Mouse (Mus musculus): ENCODE data around the gene Akt2. TPM values are rescaled to one million over a fixed set of nuclear protein-coding genes. Genes with fewer than 3 reads are reported as not detected.

Akt2 gene
- polyA plus RNA-seq (2012; rRNA removed), result 27.8 and 30.4 TPM in 2 replicates

DNA sequence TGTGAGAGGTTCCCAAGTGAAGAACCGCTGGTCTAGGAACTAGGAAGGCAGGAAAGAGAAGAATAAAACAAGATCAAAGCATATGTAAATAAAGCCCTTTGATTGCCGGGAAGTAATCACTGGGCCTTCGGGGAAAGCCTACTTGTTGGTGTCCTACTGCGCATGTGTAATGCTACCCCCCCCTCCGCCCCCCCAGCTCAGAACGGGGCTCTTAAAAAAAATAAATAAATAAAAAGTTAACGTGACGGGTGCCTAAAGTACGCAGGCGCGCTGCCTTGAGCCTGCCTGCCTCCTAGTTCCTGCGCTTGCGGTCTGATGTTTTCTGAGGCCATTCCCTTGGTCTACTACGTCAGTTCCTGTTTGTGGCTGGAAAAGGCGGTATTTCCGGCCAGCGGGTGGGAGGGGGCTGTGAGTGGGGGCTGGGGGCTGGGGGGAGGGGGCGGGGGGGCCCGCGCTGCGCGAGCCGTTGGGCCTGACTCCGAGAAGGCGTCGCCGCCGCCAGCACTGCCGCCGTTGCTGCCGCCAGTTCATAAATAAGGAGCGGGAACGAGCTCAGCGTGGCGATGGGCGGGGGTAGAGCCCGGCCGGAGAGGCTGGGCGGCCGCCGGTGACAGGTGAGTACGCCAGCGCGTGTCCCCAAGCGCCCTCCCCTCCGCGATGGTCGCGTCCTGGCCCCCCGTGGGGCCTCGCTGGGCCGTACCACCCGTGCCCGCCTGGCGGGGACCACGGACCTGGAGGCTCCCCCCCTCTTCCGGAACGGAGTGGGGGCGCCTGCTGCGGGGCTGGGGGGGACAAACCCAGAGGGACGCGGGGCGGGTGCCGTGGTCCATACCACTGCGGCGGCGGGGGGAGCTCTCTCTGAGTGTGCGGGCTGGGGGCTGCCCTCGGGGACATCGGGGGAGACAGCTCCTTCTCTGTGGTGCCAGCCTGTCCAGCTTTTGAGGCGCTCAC, at the start of gene Akt2:
Akt2 (plus strand) TSS at position 287 of the 951 bp plus-strand sequence.

DNA sequence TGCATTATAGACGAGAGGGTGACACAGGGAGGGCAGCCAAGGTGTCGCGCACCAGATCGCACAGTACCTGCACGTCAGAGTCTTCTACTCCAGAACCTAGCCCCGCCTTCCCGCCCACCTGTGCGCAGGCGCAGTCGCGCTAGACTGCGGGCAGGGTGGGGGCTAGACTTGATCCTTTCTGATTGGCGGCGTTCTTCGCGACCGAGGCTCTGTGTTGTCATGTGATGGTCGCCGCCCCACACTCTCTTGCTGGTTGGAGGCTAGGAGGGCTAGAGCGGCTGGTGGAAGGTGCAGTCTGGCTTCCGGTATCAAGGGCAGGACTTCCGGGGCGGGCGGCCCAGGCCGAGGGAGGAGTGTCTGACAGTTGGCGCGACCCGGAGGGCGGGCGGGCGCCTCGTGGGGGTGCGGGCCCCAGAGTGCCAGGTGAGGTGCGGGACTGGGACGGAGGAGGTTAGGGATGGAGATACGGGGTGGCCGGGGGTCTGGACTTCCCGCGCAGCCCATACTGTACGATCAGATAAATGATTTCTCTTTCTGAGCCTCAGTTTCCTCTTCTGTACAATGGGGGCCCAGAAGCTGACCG, 38.3 kb upstream of the Akt2 start, which contains the start of the genes Pld3 and 2310022A10Rik:
Pld3 (minus strand) TSS at position 288 of the 583 bp plus-strand sequence.
2310022A10Rik (plus strand) TSS at position 303 of the 583 bp plus-strand sequence.

DNA sequence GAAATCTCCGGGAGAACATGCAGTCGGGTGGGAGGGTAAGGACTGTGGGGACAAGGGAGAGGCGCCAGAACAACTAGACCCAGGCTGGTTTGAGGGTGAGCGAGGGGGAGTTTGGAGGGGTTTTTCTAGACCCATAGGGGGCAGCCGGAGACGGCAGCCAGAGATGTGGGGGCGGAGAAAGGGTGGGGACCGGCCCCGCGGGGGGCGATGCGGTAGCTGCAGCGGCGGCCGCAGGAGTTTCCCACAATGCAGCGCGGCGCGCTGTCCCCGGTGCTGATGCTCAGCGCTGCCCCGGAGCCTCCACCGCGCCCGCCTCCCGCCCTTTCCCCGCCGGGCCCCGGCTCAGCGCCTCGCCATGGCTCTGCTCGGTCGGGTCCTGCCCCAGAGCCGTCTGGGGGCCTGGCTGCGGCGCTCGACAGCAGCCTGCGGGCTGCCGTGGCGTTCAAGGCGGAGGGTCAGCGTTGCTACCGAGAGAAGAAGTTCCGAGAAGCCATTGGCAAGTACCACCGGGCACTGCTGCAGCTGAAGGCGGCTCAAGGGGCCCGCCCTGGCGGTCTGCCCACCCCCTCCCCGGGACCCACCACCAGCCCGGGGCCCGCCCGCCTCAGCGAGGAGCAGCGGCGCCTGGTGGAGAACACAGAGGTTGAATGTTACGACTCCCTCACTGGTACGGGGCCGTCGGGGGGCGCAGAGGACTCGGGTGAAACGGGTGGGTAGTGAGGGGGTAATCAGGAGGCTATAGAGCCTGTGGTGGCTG, 62.5 kb downstream of the Akt2 start, which contains the start of gene Ttc9b:
Ttc9b (plus strand) TSS at position 235 of the 757 bp plus-strand sequence.

DNA sequence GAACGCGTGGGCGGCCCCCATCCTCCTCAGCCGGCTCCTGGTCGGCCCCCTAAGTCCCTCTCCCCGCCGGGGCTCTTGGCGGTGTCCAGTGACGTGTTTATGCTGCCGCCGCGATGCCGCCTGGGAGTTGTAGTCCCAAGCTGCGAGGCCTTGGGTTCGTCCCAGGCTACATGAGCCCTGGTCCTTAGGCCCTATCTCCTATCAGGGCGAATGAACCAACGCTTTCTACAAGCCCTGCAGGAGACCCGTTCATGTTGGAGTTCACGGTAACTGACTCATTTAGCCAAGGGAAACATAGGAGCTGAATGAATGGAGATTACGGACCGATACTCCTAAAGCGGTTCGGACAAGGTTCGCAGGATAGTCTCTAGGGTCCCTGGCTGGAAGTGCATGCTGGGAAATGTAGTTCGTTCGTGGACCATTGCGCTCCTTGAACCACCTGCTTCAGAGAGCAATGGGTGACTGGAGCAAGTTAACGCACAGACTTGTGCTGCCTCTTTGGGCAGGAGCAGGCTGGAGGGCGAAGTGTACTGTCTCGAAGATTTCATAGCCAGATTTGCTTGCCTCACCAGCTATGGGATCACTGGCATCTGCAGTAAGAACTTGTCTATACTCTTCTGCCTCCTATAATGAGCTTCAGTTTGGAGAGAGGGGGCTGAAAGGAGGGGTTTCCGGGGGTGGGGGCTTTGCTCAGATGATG, 83.3 kb downstream of the Akt2 start, which contains the start of gene Map3k10:
Map3k10 (minus strand) TSS at position 77 of the 700 bp plus-strand sequence.

DNA sequence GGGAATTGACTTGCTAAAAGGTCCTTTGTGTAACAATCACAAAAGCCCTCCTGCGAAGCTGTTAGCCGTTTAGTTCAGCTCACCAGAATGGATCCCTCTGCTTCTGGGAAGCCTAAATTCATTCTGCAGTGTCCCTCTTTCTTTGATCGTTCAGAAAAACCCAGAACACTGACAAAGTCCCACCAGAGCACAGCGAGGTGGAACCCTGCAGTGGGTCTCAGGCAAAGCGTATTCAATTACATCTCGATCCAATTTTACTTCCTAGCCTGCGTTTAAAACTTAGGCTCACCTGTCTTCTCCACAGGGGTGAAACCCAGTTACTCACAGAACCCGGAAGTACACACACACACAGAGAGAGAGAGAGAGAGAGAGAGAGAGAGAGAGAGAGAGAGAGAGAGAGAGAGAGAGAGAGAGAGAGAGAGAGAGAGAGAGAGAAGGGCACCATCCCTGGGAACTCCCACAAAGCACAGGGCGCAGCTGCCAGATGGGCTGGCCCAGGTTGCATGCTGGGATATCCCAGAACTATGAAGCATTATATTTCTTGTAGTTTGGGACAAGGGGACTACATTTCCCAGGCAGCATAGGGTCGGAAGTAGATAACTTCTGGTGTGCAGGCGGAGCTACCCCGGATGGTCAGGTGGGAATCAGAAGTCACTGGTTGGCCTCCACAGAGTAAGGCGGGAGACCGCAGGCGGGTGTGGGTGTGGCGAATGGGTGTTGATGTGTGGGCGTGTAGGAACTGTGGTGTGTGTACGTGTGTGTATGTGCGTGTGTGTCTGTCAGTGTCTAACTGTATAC, 97.7 kb downstream of the Akt2 start, which contains the start of gene Zfp607b:
Zfp607b (plus strand) TSS at position 526 of the 798 bp plus-strand sequence.

Other genes starting within 250 kb of the Akt2 start
- 69.2 and 82.0 TPM in 2 replicates for gene Shkbp1, start 235.5 kb upstream of the Akt2 start, polyA plus RNA-seq (2012; rRNA removed)
- gene Gm20479, start 234.1 kb upstream of the Akt2 start, polyA plus RNA-seq (2012; rRNA removed), result not detected in 2 replicates
- 0.18 and 0.35 TPM in 2 replicates for gene Sptbn4, start 143.9 kb upstream of the Akt2 start, polyA plus RNA-seq (2012; rRNA removed)
- gene Blvrb, start 143.6 kb upstream of the Akt2 start, polyA plus RNA-seq (2012; rRNA removed), result 80.6 and 91.8 TPM in 2 replicates
- 13.6 and 15.2 TPM in 2 replicates for gene Sertad3, start 117.8 kb upstream of the Akt2 start, polyA plus RNA-seq (2012; rRNA removed)
- gene Sertad1, start 104.6 kb upstream of the Akt2 start, polyA plus RNA-seq (2012; rRNA removed), result 43.0 and 64.9 TPM in 2 replicates
- 0.47 and 0.56 TPM in 2 replicates for gene Prx, start 92.2 kb upstream of the Akt2 start, polyA plus RNA-seq (2012; rRNA removed)
- gene Hipk4, start 68.3 kb upstream of the Akt2 start, polyA plus RNA-seq (2012; rRNA removed), result 0.52 and 0.69 TPM in 2 replicates
- 218 and 320 TPM in 2 replicates for gene Pld3, start 38.3 kb upstream of the Akt2 start, polyA plus RNA-seq (2012; rRNA removed)
- 12.4 and 12.5 TPM in 2 replicates for gene 2310022A10Rik, start 38.3 kb upstream of the Akt2 start, polyA plus RNA-seq (2012; rRNA removed)
- 0.04 and 0.30 TPM in 2 replicates for gene Ttc9b, start 62.4 kb downstream of the Akt2 start, polyA plus RNA-seq (2012; rRNA removed)
- 11.8 and 20.9 TPM in 2 replicates for gene Map3k10, start 83.0 kb downstream of the Akt2 start, polyA plus RNA-seq (2012; rRNA removed)
- gene Zfp607b, start 97.8 kb downstream of the Akt2 start, polyA plus RNA-seq (2012; rRNA removed), result 0.47 TPM in 1 of 2 replicates, not detected in the other
- 0.09 and 0.19 TPM in 2 replicates for gene Zfp60, start 139.8 kb downstream of the Akt2 start, polyA plus RNA-seq (2012; rRNA removed)
- 0.08 and 0.10 TPM in 2 replicates for gene Zfp626, start 215.6 kb downstream of the Akt2 start, polyA plus RNA-seq (2012; rRNA removed)
- gene Zfp59, start 247.1 kb downstream of the Akt2 start, polyA plus RNA-seq (2012; rRNA removed), result 0.02 and 0.05 TPM in 2 replicates

Data from stomach, adult 2 months (tissue).